Mouse (Mus musculus): ENCODE measurements around the gene Ilf3.

DNA sequence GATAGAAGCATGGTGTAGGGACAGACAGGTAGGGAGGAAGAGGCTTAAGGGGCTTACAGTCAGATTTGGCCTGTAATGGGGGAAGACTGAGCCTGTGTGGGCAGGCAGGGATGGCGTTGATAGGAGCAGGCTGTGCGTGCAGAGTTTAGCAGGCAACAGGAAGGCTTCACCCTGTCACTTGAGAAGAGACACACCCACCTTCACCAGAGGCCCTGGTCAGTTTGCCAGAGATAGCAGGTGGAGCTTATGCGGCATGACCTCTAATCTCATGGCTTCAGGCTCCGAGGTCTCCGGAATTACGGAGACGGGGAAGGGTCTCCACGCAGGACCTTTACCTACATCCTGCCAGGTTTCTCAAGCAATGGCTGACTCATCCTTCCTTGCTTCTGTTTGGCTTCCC, 84.2 kb downstream of the Ilf3 start:
- TF ChIP-seq CTCF (IDR thresholded peaks at IDR 0.05; ENCODE audit: control insufficient read depth, insufficient read depth, low read length) (no peak), POLR2A (IDR thresholded peaks at IDR 0.05; ENCODE audit: borderline replicate concordance, control insufficient read depth, low read depth, low read length) (no peak)
